Mouse (Mus musculus) 3134 (cell line): ENCODE measurements at regions not wholly inside any gene's neighbourhood (a gene's known extent, or its start where the extent isn't known, plus 50 kb on each side); places are given as distances from the start of the nearest gene placed in this dataset.
"Not testable (repeated sequence)": the region's sequence is repeated elsewhere in the genome, so short reads cannot be mapped to it uniquely, and the experiment has no call there.

ENCODE experiments used
- DNase-seq: peaks from one replicate; pipeline ENCODE4 v3.0.0-alpha.2; 2011; ENCODE audit warnings: low spot score; ENCODE audit not compliant: insufficient read length; ENCODE audit errors: extremely low read depth

DNA sequence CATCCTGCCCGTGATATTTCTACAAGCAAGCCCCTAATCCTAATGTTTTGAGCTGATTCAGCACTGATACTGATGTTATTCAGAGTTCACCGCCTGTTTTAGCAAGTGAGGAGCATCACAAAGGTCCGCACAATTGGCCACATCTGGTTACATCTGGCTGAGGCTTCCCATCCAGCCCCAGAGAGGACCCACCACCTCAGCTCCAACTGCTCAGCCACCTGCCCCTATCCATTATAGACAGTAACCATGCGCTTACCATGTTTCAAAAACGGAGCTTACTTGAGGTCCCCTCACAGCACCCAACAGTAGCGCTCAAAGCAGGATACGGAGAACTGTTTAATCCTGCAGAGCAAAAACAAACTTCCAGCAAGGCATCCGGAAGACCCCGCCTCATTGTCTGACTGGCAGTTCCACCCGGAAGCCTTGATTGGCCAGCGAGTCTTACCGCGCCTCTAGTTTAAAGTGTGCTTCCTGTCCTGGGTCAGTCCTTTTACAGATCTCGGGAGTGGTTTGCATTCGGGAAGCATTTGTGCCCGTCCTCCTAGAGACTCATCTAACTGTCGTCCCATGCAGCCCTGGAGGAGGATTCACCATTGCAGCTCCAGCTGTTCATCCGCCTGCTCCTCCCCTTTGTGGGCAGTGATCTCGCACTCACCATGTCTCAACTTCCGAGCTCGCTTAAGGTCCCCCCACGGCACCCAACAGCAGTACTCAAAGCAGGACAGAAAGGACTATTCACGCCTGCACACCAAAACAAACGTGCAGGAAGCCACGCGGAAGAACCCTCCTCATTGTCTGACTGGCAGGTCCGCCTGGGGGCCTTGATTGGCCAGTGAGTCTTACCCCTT lies 69.9 kb upstream of the Zfp825 start:
- peak; percentile 80 for DNase-seq

DNA sequence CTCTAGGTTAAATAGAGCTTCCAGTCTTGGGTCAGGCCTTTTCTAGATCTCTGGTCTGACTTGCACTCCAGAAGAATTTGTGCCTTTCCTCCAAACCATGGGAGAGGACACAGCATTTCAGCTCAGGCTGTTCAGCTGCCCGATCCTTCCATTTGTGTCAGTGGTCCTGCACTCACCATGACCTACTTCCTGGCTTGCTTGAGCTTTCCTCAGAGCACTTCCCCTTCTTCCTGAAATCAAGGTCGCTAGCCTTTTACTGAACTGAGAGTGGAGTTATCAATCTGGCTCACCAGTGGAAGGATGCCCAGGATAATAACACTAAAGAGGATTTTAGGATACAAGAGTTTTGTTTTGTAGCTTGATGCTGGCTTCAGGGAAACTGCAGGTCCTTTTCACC lies 70.5 kb upstream of the Zfp825 start:
- not testable (repeated sequence) for DNase-seq

DNA sequence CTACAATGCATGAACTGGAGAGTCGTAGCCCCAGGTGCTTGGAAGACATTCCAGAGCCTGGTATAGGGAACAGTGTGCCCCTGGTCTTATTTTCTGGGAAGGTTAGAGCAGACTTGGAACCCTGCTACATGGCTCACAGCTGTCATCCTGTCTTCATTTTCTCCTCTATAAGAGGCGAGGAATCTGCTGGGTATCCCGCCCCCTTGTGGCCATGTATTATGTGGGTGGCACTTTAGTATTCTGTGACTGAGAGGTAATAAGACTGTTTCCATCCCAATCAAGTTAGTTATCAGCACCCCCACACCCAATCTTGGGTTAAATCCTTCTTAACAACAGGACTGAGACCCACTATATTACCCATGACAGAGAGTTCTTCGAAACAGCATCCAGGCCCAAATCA lies 69.4 kb upstream of the Erap1 start:
- DNase-seq: not testable (repeated sequence)
